Mouse (Mus musculus) midbrain, embryonic 16.5 days (tissue): ENCODE results near the gene Slc39a2. TPM values are rescaled to one million over a fixed set of nuclear protein-coding genes. Genes with fewer than 3 reads are reported as not detected.
"Not testable (repeated sequence)": the region's sequence is repeated elsewhere in the genome, so short reads cannot be mapped to it uniquely, and the experiment has no call there.

Source experiments
- ATAC-seq: fragments of 200-750 bp; cut with Nextera tagmentation; 2 replicates; pipeline ENCODE4 v1.8.0; 2017; ENCODE audit warnings: moderate TSS enrichment
- H3K27ac ChIP-seq: fragments of 300-500 bp; sonication (generic); 2 replicates; pipeline ENCODE4 v1.5.1; 2014; ENCODE audit warnings: mild to moderate bottlenecking, low read length, mixed read lengths
- H3K27me3 ChIP-seq: fragments of 300-500 bp; sonication (generic); 2 replicates; pipeline ENCODE4 v1.6.1; 2014; ENCODE audit warnings: low read depth, low read length, mixed read lengths; ENCODE audit not compliant: control insufficient read depth, insufficient read depth
- H3K36me3 ChIP-seq: fragments of 300-500 bp; sonication (generic); 2 replicates; pipeline ENCODE4 v1.6.1; 2014; ENCODE audit warnings: mild to moderate bottlenecking, low read length, moderate library complexity, mixed read lengths; ENCODE audit not compliant: control insufficient read depth, insufficient read depth
- H3K4me1 ChIP-seq: fragments of 300-500 bp; sonication (generic); 2 replicates; pipeline ENCODE4 v1.6.1; 2014; ENCODE audit warnings: mild to moderate bottlenecking, low read length, mixed read lengths; ENCODE audit not compliant: control insufficient read depth, insufficient read depth
- H3K4me2 ChIP-seq: fragments of 300-500 bp; sonication (generic); 2 replicates; pipeline ENCODE4 v1.6.1; 2014; ENCODE audit warnings: mild to moderate bottlenecking, low read length, mixed read lengths
- H3K4me3 ChIP-seq: fragments of 300-500 bp; sonication (generic); 2 replicates; pipeline ENCODE4 v1.5.1; 2014; ENCODE audit warnings: low read depth, mild to moderate bottlenecking, low read length, moderate library complexity, mixed read lengths
- H3K9ac ChIP-seq: fragments of 300-500 bp; sonication (generic); 2 replicates; pipeline ENCODE4 v1.6.1; 2014; ENCODE audit warnings: low read depth, low read length, mixed read lengths
- H3K9me3 ChIP-seq: fragments of 300-500 bp; sonication (generic); replicated peaks from 2 replicates; pipeline ENCODE4 v1.6.1; 2014; ENCODE audit warnings: mild to moderate bottlenecking, low read length, mixed read lengths; ENCODE audit not compliant: control insufficient read depth, poor library complexity, severe bottlenecking
- WGBS: fragments of 180-500 bp; shearing (Covaris S2); extraction: QIAGEN DNeasy Blood & Tissue Kit; methylation state at CpG from one replicate; pipeline ENCODE4 v1.1.7; 2014; 5-methylcytosine and 5-hydroxymethylcytosine counted together
- polyA plus RNA-seq: library from polyadenylated mRNA; unstranded; fragments of >200 nt; fragmentation: Nextera tagmentation; extraction: Ambion mirVana; gene quantifications from 2 replicates; pipeline ENCODE4 v1.2.1, GENCODE M21; 2015

The Slc39a2 gene
- polyA plus RNA-seq, 1 experiment from 2014 or later, result 2.2 TPM

DNA sequence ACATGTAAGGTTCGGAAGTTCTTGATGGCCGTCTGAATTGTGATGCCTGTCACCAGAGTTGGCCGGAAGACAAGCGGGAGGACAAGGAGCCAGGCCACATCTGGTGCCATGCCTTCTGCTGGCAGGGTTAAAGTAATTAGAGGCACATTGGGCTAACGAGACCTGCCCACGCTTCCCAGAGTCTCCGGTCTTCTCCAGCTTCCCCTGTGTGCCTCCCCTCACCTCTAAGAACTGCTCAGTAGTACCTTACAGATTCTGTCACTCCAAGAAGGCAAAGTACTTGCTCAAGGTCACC, 29.8 kb downstream of the Slc39a2 start, which contains the start of gene Rnase13:
Rnase13 (minus strand) TSS at position 203 of the 295 bp plus-strand sequence.
- 93% methylated on average over 7 of the region's 7 CpGs for WGBS
- ATAC-seq, result no peak

DNA sequence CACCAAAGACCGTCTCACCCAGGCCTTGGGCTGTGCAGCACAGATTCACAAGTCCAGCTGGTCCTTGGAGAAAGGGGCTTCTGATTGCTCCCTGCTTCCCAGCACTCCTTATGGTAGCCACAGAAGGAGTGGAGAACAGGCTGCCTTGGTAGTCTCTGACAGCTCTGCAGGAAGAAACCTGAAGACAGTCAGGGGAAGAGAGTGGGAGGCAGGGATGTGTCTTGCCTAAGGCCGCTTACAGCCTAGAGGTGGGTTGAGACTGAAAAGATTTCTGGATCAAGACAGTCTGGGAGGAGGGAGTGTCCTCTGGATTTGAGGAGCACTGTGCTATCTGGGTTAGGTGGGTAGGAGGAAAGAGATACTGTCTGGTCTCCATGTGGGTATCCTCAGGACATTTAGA, 30.2 kb downstream of the Slc39a2 start:
- H3K4me1 ChIP-seq, result no peaks in the 10 kb centered on the region
- H3K9ac ChIP-seq, result no peak overlapping the region
- H3K4me3 ChIP-seq, result no peak overlapping the region
- H3K36me3 ChIP-seq, result no peaks in the 10 kb centered on the region
- H3K27me3 ChIP-seq, result no peaks in the 10 kb centered on the region
- WGBS, result 86% methylated on average over 2 of the region's 2 CpGs
- ATAC-seq, result no peak
- H3K9me3 ChIP-seq, result no peaks in the 10 kb centered on the region
- H3K4me2 ChIP-seq, result no peak overlapping the region
- no peak overlapping the region for H3K27ac ChIP-seq

More for the DNA sequence above, 29.8 kb downstream of the Slc39a2 start, which contains the start of gene Rnase13:
- H3K4me2 ChIP-seq, result no peak within 1 kb of the TSS
- H3K36me3 ChIP-seq, result no peaks in the 10 kb centered on the region
- H3K27me3 ChIP-seq, result no peaks in the 10 kb centered on the region
- H3K27ac ChIP-seq, result 0 out of 2 replicates have a peak within 1 kb of the TSS, but pooled peaks have one; percentile 54
- H3K9me3 ChIP-seq, result no peaks in the 10 kb centered on the region
- H3K4me1 ChIP-seq, result no peaks in the 10 kb centered on the region
- H3K9ac ChIP-seq, result no peak within 1 kb of the TSS
- H3K4me3 ChIP-seq, result no peak within 1 kb of the TSS

DNA sequence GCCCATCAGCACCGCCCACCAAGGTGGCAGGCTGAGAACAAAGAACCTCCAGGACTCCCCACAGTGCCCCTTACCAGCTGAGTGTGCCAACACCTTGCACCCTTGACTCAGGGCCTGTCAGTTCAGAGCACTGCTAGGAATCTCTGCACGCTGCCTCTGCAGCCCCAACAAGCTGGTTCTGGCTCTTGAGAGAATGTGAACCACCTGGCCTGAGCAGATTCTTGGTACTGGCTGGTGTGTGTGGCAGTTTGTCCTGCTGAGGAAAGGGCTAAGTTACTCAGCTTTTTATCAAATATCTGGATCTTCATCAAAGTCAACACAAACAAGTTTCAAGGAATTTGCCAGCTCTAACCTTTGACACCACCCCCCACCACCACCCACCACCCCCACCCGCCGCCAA, 30.8 kb downstream of the Slc39a2 start:
- H3K27me3 ChIP-seq, result no peaks in the 10 kb centered on the region
- no peaks in the 10 kb centered on the region for H3K9me3 ChIP-seq
- H3K36me3 ChIP-seq, result no peaks in the 10 kb centered on the region
- WGBS, result 80% methylated on average over 4 of the region's 4 CpGs
- H3K9ac ChIP-seq, result no peak overlapping the region
- no peak overlapping the region for H3K4me2 ChIP-seq
- no peak for ATAC-seq
- H3K4me3 ChIP-seq, result no peak overlapping the region
- H3K27ac ChIP-seq, result no peak overlapping the region
- H3K4me1 ChIP-seq, result no peaks in the 10 kb centered on the region

DNA sequence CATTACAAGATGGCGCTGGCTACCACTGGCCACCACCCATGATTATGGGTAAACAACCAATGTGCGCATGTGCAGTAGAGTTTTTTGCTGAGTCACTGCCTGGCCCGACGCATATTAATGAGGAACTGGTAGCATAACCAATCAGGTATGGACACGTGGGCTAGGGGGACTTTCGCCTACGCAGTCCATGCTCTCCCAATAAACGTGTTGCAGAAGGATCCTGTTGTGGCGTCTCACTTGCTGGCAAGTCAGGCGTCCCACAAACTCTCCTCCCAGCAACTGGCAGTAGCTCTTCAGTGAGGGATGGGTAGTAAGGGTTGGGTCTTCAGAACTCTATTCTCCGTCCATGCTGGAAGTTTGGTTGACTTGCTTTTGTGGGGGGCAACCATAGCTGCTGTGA, 34.2 kb downstream of the Slc39a2 start:
- H3K4me2 ChIP-seq, H3K4me1 ChIP-seq, H3K9ac ChIP-seq, ATAC-seq, H3K27me3 ChIP-seq, H3K4me3 ChIP-seq, H3K27ac ChIP-seq, H3K36me3 ChIP-seq, H3K9me3 ChIP-seq: not testable (repeated sequence)
- WGBS, result 94% methylated on average over 11 of the region's 11 CpGs

DNA sequence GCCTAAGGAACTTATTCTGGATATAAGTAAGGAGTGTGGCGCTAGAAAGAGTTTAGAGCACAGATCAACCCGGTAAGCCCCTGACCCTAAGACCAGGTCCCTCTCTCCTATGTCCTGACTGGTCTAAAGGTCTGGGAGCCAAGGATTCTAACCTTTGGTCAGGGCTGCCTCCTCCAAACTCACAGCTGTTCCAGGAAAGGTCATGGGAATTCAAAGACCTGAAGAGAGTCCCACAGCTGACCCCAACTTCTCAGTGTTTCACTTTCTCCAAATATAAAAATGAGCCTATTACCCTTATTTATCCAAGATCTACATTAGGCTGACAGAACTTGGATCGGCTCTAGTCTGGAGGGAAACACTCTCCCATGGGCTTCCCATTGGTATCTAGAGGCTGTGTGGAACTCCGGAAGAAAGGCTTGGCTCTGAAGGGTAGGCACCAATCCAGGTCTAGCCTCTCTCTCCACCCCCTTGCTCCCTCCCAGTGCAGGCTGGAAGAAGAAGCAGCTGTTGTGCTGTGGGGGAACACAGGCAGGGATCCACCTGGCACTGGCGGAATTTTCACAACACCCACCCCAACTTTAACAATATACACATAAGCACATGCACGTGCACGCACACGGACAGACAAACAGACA, 36.7 kb downstream of the Slc39a2 start:
- ATAC-seq, result no peak
- Histone ChIP-seq H3K4me1 (no peaks in the 10 kb centered on the region), H3K27me3 (no peaks in the 10 kb centered on the region), H3K9me3 (no peaks in the 10 kb centered on the region), H3K4me3 (no peak overlapping the region), H3K27ac (no peak overlapping the region), H3K9ac (no peak overlapping the region), H3K4me2 (no peak overlapping the region), H3K36me3 (no peaks in the 10 kb centered on the region)
- 75% methylated on average over 8 of the region's 8 CpGs for WGBS

DNA sequence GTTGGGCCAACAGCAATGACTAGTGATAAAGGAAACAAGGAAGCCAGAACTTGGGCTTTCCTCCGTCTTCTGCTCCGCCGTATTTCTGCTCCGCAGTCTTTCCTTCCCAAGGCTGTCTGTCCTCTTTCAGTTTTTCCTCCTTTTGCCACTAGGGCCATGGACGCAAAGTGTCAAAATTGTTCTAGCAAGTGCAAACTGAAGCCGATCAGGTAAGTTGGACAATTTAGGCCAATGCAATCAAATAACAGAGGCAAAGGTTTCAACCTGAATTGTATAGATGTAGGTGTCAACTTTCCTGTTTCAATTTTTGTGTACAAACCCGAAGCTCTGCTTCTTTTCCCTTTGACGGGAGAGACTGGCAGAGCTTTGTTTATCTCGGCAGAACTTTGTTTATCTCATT, 37.3 kb downstream of the Slc39a2 start:
- no peak overlapping the region for H3K4me3 ChIP-seq
- no peaks in the 10 kb centered on the region for H3K9me3 ChIP-seq
- no peaks in the 10 kb centered on the region for H3K36me3 ChIP-seq
- no peak overlapping the region for H3K27ac ChIP-seq
- no peak overlapping the region for H3K9ac ChIP-seq
- H3K4me1 ChIP-seq, result no peaks in the 10 kb centered on the region
- no peak for ATAC-seq
- H3K27me3 ChIP-seq, result no peaks in the 10 kb centered on the region
- 68% methylated on average over 9 of the region's 9 CpGs for WGBS
- H3K4me2 ChIP-seq, result no peak overlapping the region

DNA sequence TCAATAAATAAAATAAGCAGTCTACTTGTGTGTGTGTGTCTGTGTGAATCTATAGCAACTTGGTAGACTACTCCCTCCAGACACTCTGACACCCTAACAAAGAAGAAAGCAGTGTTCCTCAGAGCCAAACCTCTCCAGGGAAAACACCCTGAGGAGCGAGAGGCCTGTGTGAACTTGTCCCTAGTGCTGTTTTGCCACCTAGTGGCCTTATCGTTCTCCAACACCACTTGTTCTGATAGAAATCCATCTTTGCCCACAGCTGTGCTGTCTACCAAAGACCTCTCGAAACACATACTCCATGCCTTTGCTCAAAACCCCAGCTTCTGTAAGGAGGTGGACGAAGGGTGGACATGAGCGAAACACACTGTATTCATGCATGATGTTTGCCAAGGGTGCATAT, 38.1 kb downstream of the Slc39a2 start:
- H3K27ac ChIP-seq, result no peak overlapping the region
- no peak overlapping the region for H3K4me3 ChIP-seq
- no peaks in the 10 kb centered on the region for H3K4me1 ChIP-seq
- H3K4me2 ChIP-seq, result no peak overlapping the region
- H3K9ac ChIP-seq, result no peak overlapping the region
- peak; percentile 82 for ATAC-seq
- H3K27me3 ChIP-seq, result no peaks in the 10 kb centered on the region
- H3K9me3 ChIP-seq, result no peaks in the 10 kb centered on the region
- no peaks in the 10 kb centered on the region for H3K36me3 ChIP-seq
- 32% methylated on average over 5 of the region's 5 CpGs for WGBS

DNA sequence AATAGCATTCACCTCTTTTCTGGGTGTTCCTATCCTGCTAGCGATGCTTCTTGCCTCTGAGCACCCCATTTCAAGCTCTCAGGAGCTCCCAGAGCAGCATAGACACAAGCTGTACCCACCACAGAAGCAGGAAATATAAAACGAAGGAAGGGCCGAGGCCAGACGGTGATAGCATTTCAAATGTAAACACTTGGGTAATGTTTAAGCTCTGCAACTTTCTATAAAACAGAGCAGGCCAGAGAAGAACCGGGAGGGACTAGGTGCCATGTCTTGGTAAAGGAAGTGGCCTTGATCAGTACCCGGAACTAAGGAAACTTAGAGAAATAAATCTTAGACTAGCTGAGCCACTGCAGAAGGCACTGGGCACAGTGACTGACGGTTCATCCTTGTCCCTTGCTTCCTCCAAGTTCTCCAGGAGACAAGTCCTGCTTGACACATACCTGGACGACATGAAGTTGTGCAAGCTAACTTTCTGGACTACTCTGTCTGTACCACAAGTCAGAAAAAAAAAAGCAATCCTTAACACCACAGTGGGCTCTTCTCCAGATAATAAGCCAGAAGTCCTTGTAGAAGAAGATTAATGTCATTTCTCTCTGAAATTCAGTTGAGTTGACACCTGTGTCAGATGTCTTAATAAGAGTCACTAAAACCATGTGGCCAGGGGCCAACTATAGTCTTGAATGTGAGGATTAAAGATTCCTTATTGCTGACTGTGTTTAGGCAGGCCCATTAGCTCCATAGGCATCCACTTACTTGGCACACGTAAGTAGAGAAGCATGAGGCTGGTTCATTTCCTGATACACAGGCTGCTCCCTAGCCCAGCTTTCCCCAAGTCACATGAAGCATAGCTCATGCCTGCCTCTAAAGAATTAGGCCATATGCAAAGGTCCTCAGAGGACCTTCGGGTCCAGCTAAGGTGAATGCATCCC, 39.7 kb downstream of the Slc39a2 start:
- ATAC-seq, result no peak
- Histone ChIP-seq H3K9me3 (no peaks in the 10 kb centered on the region), H3K4me2 (no peak overlapping the region), H3K36me3 (no peaks in the 10 kb centered on the region), H3K27me3 (no peaks in the 10 kb centered on the region), H3K27ac (no peak overlapping the region), H3K9ac (no peak overlapping the region), H3K4me3 (no peak overlapping the region), H3K4me1 (no peaks in the 10 kb centered on the region)
- WGBS, result 80% methylated on average over 10 of the region's 10 CpGs

DNA sequence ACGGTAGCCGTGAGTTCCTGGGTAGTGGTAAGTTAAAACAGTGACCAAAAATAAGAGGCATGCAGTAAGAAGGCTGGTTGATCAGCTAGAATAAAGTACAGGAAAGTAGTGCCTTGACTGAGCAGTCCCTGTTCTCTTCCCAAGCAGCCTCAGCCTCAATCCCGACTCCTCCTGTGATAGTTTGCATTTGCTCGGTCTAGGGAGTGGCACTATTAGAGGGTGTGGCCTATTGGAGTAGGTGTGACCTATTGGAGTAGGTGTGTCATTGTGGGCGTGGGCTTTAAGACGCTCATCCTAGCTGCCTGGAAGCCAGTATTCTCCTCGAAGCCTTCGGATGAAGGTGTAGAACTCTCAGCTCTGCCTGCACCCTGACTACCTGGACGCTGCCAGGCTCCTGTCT, 46.3 kb downstream of the Slc39a2 start:
- no peaks in the 10 kb centered on the region for H3K4me1 ChIP-seq
- no peak overlapping the region for H3K9ac ChIP-seq
- no peaks in the 10 kb centered on the region for H3K36me3 ChIP-seq
- 91% methylated on average over 9 of the region's 9 CpGs for WGBS
- no peaks in the 10 kb centered on the region for H3K9me3 ChIP-seq
- no peak overlapping the region for H3K27ac ChIP-seq
- no peak overlapping the region for H3K4me3 ChIP-seq
- ATAC-seq, result no peak
- no peak overlapping the region for H3K4me2 ChIP-seq
- H3K27me3 ChIP-seq, result no peaks in the 10 kb centered on the region
